Mouse (Mus musculus): ENCODE measurements at regions not wholly inside any gene's neighbourhood (a gene's known extent, or its start where the extent isn't known, plus 50 kb on each side); places are given as distances from the start of the nearest gene placed in this dataset.

DNA sequence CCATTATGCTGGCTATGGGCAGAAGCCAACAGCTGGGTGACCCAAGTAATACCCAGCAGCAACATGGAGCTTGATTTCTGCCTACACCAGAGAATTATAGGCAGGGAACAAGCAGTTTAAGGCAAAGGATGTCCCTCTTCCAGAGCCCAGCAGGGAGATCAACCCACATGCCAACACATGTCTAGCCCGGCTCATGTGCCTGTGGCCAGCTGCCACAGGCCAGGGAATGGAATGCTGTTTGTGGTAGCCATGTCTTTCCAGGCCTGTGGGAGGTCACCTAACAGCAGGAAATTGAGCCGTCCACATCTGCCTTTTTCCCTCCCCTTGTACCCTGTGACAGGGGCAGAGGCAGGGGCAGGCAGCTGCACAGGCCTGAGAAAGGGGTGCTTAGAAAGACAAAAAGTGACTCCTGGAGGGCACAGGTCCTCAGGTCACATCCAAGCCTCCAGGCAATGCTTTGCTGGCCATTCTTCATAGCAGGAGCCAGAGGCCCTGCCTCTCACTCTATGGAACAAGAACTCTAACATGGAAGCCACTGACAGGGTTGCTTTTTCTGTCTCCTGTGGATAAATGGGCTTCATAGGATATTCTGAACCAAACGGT, 163.8 kb downstream of the 3110018I06Rik start:
- no peak overlapping the region for H3K4me3 ChIP-seq (ENCODE audit: low read depth, low read length)
- no peak overlapping the region for H3K4me2 ChIP-seq (ENCODE audit: low read depth, low read length, poor library complexity, severe bottlenecking)
- no peaks in the 10 kb centered on the region for H3K4me1 ChIP-seq (ENCODE audit: insufficient read depth, low read length)
- H3K9ac ChIP-seq (replicated peaks; ENCODE audit: low read length, poor library complexity, severe bottlenecking): no peak overlapping the region
- DNase-seq (ENCODE audit: low spot score) (no peak), ATAC-seq (ENCODE audit: low FRiP score) (no peak)
- H3K9me3 ChIP-seq (ENCODE audit: low read length): no peaks in the 10 kb centered on the region
- no peaks in the 10 kb centered on the region for H3K27me3 ChIP-seq (ENCODE audit: insufficient read depth, low read length)
- TF ChIP-seq CTCF (IDR thresholded peaks at IDR 0.05): no peak
- H3K36me3 ChIP-seq (ENCODE audit: insufficient read depth, low read length): no peaks in the 10 kb centered on the region
- no peak overlapping the region for H3K27ac ChIP-seq (ENCODE audit: low read depth, low read length)
- WGBS: 51% methylated on average over 3 of the region's 3 CpGs

DNA sequence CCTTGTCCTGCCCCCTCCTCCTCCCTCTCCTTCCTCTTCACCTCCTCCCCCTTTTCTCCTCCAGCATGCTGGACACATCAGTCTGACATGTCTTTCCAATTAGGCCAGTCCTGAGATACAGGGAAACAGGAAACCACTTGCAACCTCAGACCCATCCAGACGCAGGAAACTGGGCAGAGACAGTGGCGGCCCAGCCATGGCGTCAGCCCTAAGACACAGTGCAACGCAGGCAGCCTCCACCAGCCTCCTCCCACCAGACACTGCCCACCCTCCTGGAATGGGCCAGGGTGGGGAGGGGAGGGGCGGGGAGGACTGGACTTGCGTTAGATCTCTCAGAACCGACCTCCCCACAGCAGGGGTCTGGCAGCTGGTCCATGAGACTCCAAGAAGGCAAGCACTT, 164.7 kb downstream of the 3110018I06Rik start:
- no peak overlapping the region for H3K9ac ChIP-seq (replicated peaks; ENCODE audit: low read length, poor library complexity, severe bottlenecking)
- no peak for TF ChIP-seq CTCF (IDR thresholded peaks at IDR 0.05)

DNA sequence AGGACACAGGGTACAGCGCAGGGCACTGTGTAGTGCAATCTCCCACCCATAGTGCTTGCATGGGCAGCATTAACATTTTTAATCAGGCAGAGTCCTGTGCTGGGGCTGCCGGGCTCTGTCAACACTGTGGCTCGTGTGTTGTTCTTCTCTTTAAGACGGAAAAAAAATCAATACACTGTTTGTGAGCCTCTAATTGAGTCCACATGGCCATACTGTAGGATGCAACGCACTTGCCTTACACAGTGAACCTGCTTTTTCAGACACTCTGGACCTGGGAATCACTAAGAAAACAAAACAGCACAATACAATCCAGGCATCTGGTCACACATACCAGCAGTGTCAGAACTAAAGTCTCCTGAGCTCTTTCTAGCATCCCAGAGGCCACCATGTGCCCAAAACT, 168.4 kb downstream of the 3110018I06Rik start:
- H3K27me3 ChIP-seq (ENCODE audit: insufficient read depth, low read length): no peaks in the 10 kb centered on the region
- DNase-seq (ENCODE audit: low spot score): no peak
- 53% methylated on average over 5 of the region's 5 CpGs for WGBS
- no peak overlapping the region for H3K4me2 ChIP-seq (ENCODE audit: low read depth, low read length, poor library complexity, severe bottlenecking)
- H3K4me3 ChIP-seq (ENCODE audit: low read depth, low read length): no peak overlapping the region
- no peaks in the 10 kb centered on the region for H3K9me3 ChIP-seq (ENCODE audit: low read length)
- no peak for ATAC-seq (ENCODE audit: low FRiP score)
- no peak overlapping the region for H3K9ac ChIP-seq (replicated peaks; ENCODE audit: low read length, poor library complexity, severe bottlenecking)
- H3K36me3 ChIP-seq (ENCODE audit: insufficient read depth, low read length): no peaks in the 10 kb centered on the region
- no peak overlapping the region for H3K27ac ChIP-seq (ENCODE audit: low read depth, low read length)
- no peaks in the 10 kb centered on the region for H3K4me1 ChIP-seq (ENCODE audit: insufficient read depth, low read length)
- TF ChIP-seq CTCF (IDR thresholded peaks at IDR 0.05): no peak

More for the DNA sequence above, 164.7 kb downstream of the 3110018I06Rik start:
- DNase-seq (ENCODE audit: low spot score) (no peak), ATAC-seq (ENCODE audit: low FRiP score) (no peak)
- WGBS: 45% methylated on average over 7 of the region's 7 CpGs
- Histone ChIP-seq H3K4me2 (ENCODE audit: low read depth, low read length, poor library complexity, severe bottlenecking) (no peak overlapping the region), H3K27ac (ENCODE audit: low read depth, low read length) (no peak overlapping the region), H3K4me1 (ENCODE audit: insufficient read depth, low read length) (no peaks in the 10 kb centered on the region), H3K36me3 (ENCODE audit: insufficient read depth, low read length) (no peaks in the 10 kb centered on the region), H3K9me3 (ENCODE audit: low read length) (no peaks in the 10 kb centered on the region), H3K27me3 (ENCODE audit: insufficient read depth, low read length) (no peaks in the 10 kb centered on the region), H3K4me3 (ENCODE audit: low read depth, low read length) (no peak overlapping the region)

DNA sequence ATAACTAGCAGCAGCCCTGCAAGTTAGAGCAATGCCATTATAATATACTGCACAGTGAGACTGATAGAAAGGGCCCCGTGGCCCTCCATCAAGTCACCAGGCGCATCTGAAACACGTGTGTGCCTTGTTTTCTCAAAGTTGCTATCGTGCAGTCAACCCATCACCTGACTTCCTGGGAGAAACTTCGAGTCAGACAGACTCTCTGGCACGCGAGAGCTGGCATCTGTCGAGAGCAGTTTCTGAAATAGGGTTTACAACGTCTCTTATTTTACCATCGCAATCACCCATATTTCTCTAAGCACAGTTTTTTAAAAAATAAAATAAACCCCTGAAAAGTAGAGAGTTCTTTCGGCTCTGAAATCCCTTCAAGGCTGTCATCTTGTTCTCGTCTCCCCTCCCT, 169.8 kb downstream of the 3110018I06Rik start:
- TF ChIP-seq CTCF (IDR thresholded peaks at IDR 0.05): no peak
- WGBS: 56% methylated on average over 12 of the region's 12 CpGs
- DNase-seq (ENCODE audit: low spot score): no peak
- Histone ChIP-seq H3K27ac (ENCODE audit: low read depth, low read length) (no peak overlapping the region), H3K4me1 (ENCODE audit: insufficient read depth, low read length) (no peaks in the 10 kb centered on the region), H3K4me2 (ENCODE audit: low read depth, low read length, poor library complexity, severe bottlenecking) (no peak overlapping the region), H3K36me3 (ENCODE audit: insufficient read depth, low read length) (no peaks in the 10 kb centered on the region), H3K9me3 (ENCODE audit: low read length) (no peaks in the 10 kb centered on the region), H3K9ac (replicated peaks; ENCODE audit: low read length, poor library complexity, severe bottlenecking) (no peak overlapping the region), H3K4me3 (ENCODE audit: low read depth, low read length) (no peak overlapping the region), H3K27me3 (ENCODE audit: insufficient read depth, low read length) (no peaks in the 10 kb centered on the region)
- ATAC-seq (ENCODE audit: low FRiP score): no peak

DNA sequence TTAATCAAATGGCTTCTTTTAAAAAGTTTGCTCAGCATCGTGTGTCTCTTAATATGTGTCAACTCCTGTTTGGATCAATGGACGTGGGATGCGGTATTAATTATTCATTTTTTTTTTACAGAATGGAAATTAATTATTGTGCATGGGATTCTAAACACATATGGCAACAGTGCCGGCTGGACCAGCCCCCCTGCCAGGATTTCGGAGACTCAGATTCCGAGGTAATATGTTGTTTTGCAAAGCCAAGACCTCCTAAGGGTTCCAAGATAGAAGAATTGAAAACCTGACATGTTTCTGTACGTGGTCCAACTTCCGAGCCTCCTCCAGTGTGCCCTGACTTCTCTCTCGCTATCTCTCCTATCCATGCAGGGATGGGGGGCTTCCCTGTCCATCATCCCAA, 170.4 kb downstream of the 3110018I06Rik start:
- H3K4me3 ChIP-seq (ENCODE audit: low read depth, low read length): no peak overlapping the region
- ATAC-seq (ENCODE audit: low FRiP score): no peak
- 22% methylated on average over 9 of the region's 9 CpGs for WGBS
- no peak overlapping the region for H3K4me2 ChIP-seq (ENCODE audit: low read depth, low read length, poor library complexity, severe bottlenecking)
- H3K27me3 ChIP-seq (ENCODE audit: insufficient read depth, low read length): no peaks in the 10 kb centered on the region
- no peak overlapping the region for H3K27ac ChIP-seq (ENCODE audit: low read depth, low read length)
- DNase-seq (ENCODE audit: low spot score): peak; percentile 49
- no peak for TF ChIP-seq CTCF (IDR thresholded peaks at IDR 0.05)
- H3K36me3 ChIP-seq (ENCODE audit: insufficient read depth, low read length): no peaks in the 10 kb centered on the region
- no peaks in the 10 kb centered on the region for H3K9me3 ChIP-seq (ENCODE audit: low read length)
- no peak overlapping the region for H3K9ac ChIP-seq (replicated peaks; ENCODE audit: low read length, poor library complexity, severe bottlenecking)
- no peaks in the 10 kb centered on the region for H3K4me1 ChIP-seq (ENCODE audit: insufficient read depth, low read length)

DNA sequence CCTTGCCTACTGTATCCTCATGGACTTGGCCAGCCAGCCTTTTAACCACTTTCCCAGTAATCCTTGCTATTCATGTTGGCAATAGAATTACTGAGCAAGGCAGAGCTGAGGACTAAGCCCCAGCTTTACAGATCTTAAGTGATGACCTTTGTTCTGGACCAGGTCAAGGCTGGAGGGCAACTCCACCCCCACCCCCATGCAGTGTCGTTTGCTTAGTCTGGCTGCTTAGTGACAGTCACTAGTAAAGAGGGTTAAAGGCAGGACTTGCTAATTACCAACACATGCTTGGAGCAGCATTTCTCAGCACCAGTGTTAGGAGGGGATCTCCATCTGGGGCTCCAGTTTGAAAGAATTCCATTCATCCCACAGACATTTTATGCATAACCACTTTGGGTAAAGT, 174.2 kb downstream of the 3110018I06Rik start:
- H3K9me3 ChIP-seq (ENCODE audit: low read length): no peaks in the 10 kb centered on the region
- H3K4me3 ChIP-seq (ENCODE audit: low read depth, low read length): no peak overlapping the region
- no peaks in the 10 kb centered on the region for H3K4me1 ChIP-seq (ENCODE audit: insufficient read depth, low read length)
- DNase-seq (ENCODE audit: low spot score) (no peak), ATAC-seq (ENCODE audit: low FRiP score) (no peak)
- H3K27ac ChIP-seq (ENCODE audit: low read depth, low read length): no peak overlapping the region
- H3K36me3 ChIP-seq (ENCODE audit: insufficient read depth, low read length): no peaks in the 10 kb centered on the region
- WGBS: 6% methylated on average over 1 of the region's 1 CpGs
- H3K9ac ChIP-seq (replicated peaks; ENCODE audit: low read length, poor library complexity, severe bottlenecking): no peak overlapping the region
- H3K4me2 ChIP-seq (ENCODE audit: low read depth, low read length, poor library complexity, severe bottlenecking): no peak overlapping the region
- TF ChIP-seq CTCF (IDR thresholded peaks at IDR 0.05): no peak
- H3K27me3 ChIP-seq (ENCODE audit: insufficient read depth, low read length): no peaks in the 10 kb centered on the region

Measured in midbrain, postnatal 0 days (tissue).